Mouse (Mus musculus): Measurements from ENCODE around the gene Hells.
A peak's percentile ranks its signal among the peaks of the same experiment; 100 is the strongest.

Hells gene

GRCm38 (mm10) chr19:38930788-38931565, at the start of gene Hells:
Gene Hells (plus strand): TSS chr19:38930915.
- peak; percentile 96 for DNase-seq

- DNase-seq = no peak
Observed at GRCm38 (mm10) chr19:38901146-38902135, 29.3 kb upstream of the Hells start.

GRCm38 (mm10) chr19:38902501-38902900, 28.2 kb upstream of the Hells start:
- DNase-seq = no peak

DNA sequence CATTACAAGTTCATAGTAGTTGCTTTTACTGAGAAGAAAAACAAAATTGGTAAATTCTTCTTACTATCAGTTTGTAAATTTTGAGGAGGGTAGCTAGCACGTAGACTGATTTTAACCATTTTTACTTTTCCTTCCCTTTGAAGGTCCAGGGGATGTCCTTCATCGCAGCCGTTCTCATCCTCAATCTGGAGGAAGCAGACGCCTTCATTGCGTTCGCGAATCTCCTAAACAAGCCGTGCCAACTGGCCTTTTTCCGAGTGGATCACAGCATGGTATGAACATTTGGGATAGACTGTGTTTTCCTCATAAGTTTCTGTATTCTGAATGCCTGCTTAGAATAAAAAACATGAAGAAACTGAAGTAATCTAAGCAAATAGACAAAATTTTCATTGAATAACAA, 16.9 kb upstream of the Hells start:
- DNase-seq = no peak

DNA sequence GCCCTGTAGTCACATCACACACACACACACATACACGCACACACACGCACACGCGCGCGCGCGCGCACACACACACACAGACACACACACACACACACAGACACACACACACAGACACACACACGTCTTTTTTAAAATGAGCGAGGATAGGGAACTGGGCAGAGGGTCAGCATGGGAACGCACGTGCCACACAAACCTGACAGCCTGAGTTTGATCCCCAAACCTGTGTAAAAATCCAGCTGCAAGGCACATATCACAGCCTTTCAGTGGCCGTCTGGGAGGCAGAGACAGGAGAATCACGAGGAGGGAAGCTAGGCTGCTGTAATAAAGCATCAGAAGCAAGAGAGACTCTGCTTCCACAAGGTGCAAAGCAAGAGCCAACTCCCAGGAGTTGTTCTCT, 15.8 kb upstream of the Hells start:
- DNase-seq = no peak

DNA sequence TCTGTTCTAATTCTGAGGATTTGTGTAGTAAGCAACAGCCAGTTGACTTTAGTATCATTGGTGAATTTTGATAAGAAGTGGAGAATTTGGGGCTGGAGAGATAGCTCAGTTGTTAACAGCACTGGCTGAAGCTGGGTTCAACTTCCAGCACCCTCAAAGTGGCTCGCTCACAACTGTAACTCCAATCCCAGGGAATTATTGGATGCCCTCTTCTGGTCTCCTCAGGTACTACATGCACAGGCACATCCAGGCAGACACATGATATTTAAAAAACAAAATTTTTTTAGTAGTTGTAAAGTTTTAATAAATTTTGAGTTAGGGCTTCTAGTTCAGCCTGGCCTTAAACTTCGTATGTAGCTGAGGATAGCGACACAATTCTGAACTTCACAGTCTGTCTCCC, 15.0 kb upstream of the Hells start:
- peak; percentile 50 for DNase-seq

DNA sequence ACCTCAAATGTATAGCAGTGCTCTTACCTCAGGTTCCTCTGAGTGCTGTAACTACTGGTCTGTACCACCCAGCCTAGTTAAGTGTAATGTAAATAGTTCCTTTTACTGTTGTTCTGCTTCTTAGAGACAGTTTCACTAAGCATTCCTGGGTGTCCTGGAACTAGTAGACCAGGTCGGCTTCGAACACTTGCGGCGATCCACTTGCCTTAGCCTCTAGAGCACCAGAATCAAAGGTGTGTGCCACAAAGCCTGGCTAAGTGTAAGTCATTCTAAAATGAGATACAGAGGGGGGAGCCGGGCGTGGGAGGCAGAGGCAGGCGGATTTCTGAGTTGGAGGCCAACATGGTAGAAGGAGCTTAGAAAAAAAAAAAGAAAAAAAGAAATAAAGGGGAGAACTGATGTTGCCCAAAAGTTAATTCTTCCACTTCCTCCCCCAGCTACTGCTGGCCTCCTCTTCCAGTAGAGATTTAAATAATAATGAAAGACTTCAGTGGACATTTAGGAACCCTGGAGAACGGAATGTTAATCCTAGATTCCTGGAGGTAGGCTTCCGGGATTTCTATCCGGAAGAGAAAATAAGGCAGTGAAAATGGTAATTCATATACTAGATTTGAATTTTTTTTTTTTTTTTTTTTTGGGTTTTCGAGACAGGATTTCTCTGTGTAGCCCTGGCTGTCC, 2.1 kb upstream of the Hells start:
- no peak for DNase-seq

DNA sequence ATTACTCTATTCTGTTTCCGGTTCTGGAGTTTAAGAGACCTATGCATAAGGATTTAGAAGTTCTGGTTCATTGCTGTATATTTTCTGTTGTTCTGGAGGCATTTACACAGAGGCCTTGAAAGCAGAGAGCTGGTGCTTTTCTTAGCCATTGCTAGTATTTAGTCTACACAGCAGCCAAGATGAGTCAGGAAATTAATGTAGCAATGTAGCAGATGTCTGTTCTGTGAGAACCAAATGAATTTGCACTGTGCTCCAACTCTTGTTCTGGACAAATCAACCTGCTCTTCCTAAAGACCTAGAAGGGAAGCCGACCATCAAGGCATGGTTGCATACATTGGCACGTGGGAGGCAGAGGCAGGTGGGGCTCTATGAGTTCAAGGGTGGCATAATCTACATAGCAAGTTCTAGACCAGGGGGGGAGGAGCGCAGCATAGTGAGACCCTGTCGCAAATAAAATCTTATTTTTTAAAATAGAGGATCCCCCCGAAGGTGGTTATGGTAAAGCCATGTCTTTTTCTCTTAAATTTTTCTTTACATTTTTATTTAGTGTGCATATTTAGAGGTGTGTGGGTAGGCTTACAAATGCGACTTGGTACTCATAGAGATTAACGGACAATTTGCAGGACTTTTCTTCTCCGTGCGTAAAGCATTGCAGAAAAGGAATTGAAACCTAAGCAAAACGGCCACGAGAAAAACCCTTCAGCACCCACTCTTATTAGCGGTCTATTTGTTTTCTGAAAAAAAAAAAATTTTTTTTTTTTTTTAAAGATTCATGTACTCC, 1.1 kb upstream of the Hells start:
- DNase-seq = no peak

DNA sequence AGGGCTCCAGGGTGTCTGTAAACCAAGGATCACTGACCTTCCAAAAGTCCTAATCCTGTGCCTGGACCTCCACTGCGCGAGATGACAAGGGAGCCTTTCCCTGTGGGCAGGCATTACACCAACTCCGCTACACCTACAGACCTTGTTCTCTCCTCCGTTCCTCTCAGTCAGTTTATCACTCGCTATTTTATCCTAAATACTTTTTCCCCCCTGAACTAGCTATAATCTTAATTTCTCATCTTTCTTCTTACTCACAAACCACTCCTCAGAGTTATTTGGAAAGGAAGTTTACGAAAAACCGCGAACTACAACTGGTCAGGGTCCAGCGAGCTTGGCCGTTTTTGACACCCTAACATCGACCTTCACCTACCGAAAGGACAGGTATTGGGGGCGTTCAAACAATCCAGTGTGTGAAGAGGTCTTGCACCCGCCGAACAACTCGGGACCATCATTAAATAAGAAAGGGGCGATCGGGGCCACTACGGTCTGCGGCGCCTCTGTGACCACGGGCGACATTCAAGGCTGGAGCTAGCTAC, 395 bp upstream of the Hells start:
- peak; percentile 18 for DNase-seq

GRCm38 (mm10) chr19:38931566-38931890, 813 bp downstream of the Hells start:
- no peak for DNase-seq

GRCm38 (mm10) chr19:38944590-38945307, 14.0 kb downstream of the Hells start:
- no peak for DNase-seq

DNA sequence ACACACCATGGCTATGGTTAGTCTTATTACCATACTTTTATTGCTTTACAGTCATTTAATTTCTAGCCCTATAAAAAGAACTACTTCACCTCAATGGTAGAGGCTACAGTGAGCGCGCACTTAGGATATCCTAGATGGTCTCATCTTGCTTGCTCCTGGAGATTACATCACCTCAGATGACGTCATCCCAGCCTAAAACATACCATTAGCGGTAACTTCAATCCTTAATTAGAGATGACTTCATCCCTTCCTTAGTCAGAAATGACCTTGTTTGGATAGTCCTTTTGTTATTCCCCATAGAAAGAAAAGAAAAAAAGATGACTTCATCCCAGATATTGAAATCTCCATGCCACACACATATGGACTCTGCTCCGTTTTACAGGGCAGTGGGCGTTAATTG, 40.0 kb downstream of the Hells start:
- DNase-seq = no peak

DNA sequence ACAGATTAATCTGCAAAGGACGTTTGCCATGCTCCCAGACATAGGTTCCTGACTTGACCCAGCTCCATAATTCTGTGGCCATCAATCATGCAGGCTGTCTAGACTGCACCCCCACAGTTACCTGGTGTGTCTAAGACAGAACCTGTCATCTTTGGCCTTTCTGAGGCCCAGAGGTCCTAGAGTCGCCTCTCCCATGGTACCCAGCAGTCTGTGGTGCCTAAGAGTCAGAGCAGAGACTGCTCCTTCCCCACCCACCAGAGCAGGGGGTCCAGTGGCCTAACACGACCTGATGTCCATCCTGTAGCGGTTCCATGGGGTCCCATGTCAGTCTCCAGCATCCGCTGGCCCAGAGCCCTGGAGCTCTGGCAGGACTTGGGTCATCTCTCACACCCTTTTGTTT, 41.9 kb downstream of the Hells start:
- DNase-seq = no peak

GRCm38 (mm10) chr19:38973666-38974065, 43.0 kb downstream of the Hells start:
- DNase-seq = no peak

- DNase-seq = no peak
Observed at GRCm38 (mm10) chr19:38976269-38976668, 45.6 kb downstream of the Hells start.

GRCm38 (mm10) chr19:38981966-38982365, 51.3 kb downstream of the Hells start:
- peak; percentile 84 for DNase-seq

DNA sequence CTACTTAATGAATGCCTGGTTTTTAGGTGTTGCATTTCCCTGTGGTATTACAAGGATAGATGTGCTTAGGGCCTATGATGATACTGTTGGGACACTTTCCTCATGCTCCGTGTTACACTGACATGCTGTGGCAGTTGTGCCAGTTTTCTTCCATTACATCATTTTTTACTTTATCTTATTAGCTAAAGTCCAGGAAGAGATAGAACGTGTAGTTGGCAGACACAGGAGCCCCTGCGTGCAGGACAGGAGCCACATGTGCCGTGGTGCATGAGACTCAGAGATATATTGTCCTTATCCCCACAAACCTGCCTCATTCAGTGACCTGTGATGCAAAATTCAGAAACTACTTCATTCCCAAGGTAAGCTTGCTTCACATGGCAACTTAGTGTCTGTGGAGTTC, 67.5 kb downstream of the Hells start:
- no peak for DNase-seq

- DNase-seq = no peak
Observed at GRCm38 (mm10) chr19:38998676-38999075, 68.0 kb downstream of the Hells start.

DNA sequence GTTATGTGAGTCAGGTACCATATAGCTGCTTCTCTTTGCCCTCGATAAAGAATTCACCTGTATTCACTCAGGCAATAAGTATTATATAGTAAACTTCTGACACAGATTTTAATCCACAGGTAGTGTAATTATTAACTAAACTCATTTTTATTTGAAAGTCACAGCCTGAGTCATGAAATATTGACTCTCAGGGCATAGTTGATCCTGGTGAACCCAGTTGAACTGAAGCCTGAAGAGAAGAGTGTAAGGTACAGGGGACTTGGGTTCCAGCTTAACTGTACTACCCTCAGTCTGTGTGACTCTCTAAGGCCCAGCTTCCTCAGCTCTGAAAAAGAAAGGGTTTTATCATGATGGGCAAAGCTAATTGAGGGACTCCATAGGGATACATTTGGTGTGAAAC, 74.4 kb downstream of the Hells start:
- no peak for DNase-seq

- no peak for DNase-seq
Observed at GRCm38 (mm10) chr19:39006715-39007114, 76.0 kb downstream of the Hells start, which contains the start of gene Cyp2c55. Gene Cyp2c55 (plus strand): TSS chr19:39007019.

Measured in thymus, postnatal 4 days (tissue).